Mouse (Mus musculus) ES-E14 (cell line): ENCODE measurements around the gene Clptm1. TPM values are rescaled to one million over a fixed set of nuclear protein-coding genes. Genes with fewer than 3 reads are reported as not detected.
A peak's percentile ranks its signal among the peaks of the same experiment; 100 is the strongest.
"Not testable (repeated sequence)": the region's sequence is repeated elsewhere in the genome, so short reads cannot be mapped to it uniquely, and the experiment has no call there.

Experiments used
- DNase-seq: peaks from one replicate; pipeline ENCODE4 v3.0.0-alpha.2; 2013; ENCODE audit warnings: low read depth, low spot score
- H3K27ac ChIP-seq: 2 replicates; pipeline ENCODE4 v1.5.1; 2012; ENCODE audit warnings: low read depth, mild to moderate bottlenecking, low read length, moderate library complexity, mixed read lengths; ENCODE audit not compliant: poor library complexity, insufficient read depth, severe bottlenecking
- H3K36me3 ChIP-seq: 2 replicates; pipeline ENCODE4 v1.6.1; 2012; ENCODE audit warnings: mild to moderate bottlenecking, low read length, moderate library complexity, mixed read lengths; ENCODE audit not compliant: control insufficient read depth, poor library complexity, insufficient read depth, severe bottlenecking
- H3K4me1 ChIP-seq, 2 experiments: fragments of 150-350 bp in 1 of 2; sonication (generic) in 1 of 2; 2 replicates each; pipeline ENCODE4 v1.6.1; 2012; ENCODE audit warnings: low read length in 2 of 2, mild to moderate bottlenecking in 1 of 2, mixed read lengths in 1 of 2; ENCODE audit not compliant: control insufficient read depth in 2 of 2, insufficient read depth in 2 of 2, poor library complexity in 1 of 2
- H3K4me3 ChIP-seq, 2 experiments: fragments of 150-350 bp in 1 of 2; sonication (generic) in 1 of 2; 2 replicates each; pipeline ENCODE4 v1.5.1; 2012; ENCODE audit warnings: low read length in 2 of 2, low read depth in 1 of 2, mild to moderate bottlenecking in 1 of 2, mixed read lengths in 1 of 2; ENCODE audit not compliant: insufficient read depth in 1 of 2, poor library complexity in 1 of 2, severe bottlenecking in 1 of 2
- H3K9ac ChIP-seq: 2 replicates; pipeline ENCODE4 v1.6.1; 2012; ENCODE audit warnings: low read depth, mild to moderate bottlenecking, low read length, mixed read lengths; ENCODE audit not compliant: poor library complexity, insufficient read depth, severe bottlenecking
- H3K9me3 ChIP-seq: fragments of 150-350 bp; sonication (generic); 2 replicates; pipeline ENCODE4 v1.6.1; 2012; ENCODE audit warnings: low read depth, mild to moderate bottlenecking, low read length; ENCODE audit not compliant: control insufficient read depth, insufficient read depth
- CHD2 ChIP-seq: IDR thresholded peaks from 2 replicates; pipeline ENCODE4 v1.6.1; 2014; ENCODE audit warnings: mild to moderate bottlenecking, low read depth, low read length, inconsistent platforms
- HCFC1 ChIP-seq: IDR thresholded peaks from 2 replicates; pipeline ENCODE4 v1.6.1; 2012; ENCODE audit warnings: low read length, inconsistent platforms, borderline replicate concordance; ENCODE audit not compliant: insufficient read depth
- MAFK ChIP-seq: IDR thresholded peaks from 2 replicates; pipeline ENCODE4 v1.6.1; 2014; ENCODE audit warnings: mild to moderate bottlenecking, low read depth, low read length, inconsistent platforms; ENCODE audit not compliant: insufficient read depth
- ZC3H11A ChIP-seq: IDR thresholded peaks from 2 replicates; pipeline ENCODE4 v1.6.1; 2012; ENCODE audit warnings: low read depth, mild to moderate bottlenecking, inconsistent platforms, low read length, borderline replicate concordance
- ZNF384 ChIP-seq: IDR thresholded peaks from 2 replicates; pipeline ENCODE4 v1.6.1; 2012; ENCODE audit warnings: low read depth, low read length, inconsistent platforms
- in situ Hi-C, 2 experiments: fragments of 600-800 bp; cut with MboI; formaldehyde crosslinking; loops; one replicate each; pipeline ENCODE4 v1.15.1; 2025; ENCODE audit warnings: low sequenced_read_pairs in 2 of 2, inconsistent platforms in 1 of 2; ENCODE audit not compliant: unreplicated experiment in 2 of 2
- total RNA-seq: library from RNA; depleted of rRNA; stranded (reverse); fragments of 300-350 nt; gene quantifications from 2 replicates; pipeline ENCODE4 v1.2.3, GENCODE M21; 2012

Clptm1 gene
- total RNA-seq, 1 experiment = 129 TPM

- no peak for TF ChIP-seq HCFC1
- TF ChIP-seq ZNF384 = no peak
- TF ChIP-seq ZC3H11A = no peak
- TF ChIP-seq MAFK = no peak
- TF ChIP-seq CHD2 = no peak
- Histone ChIP-seq H3K4me3 (no peak overlapping the region), H3K36me3 (no peaks in the 10 kb centered on the region; the same call in 1 of the 2 replicates), H3K9me3 (no peaks in the 10 kb centered on the region), H3K4me1 (peaks cover 2 to 26% of the 10 kb centered on the region in 2 experiments; a peak in 2 of 4 replicates), H3K27ac (no peak overlapping the region), H3K9ac (no peak overlapping the region)
- in situ Hi-C loops = no loop called here
- DNase-seq = no peak
These were observed 23.8 kb upstream of the Clptm1 start for GRCm38 (mm10) chr7:19688611-19689010.

DNA sequence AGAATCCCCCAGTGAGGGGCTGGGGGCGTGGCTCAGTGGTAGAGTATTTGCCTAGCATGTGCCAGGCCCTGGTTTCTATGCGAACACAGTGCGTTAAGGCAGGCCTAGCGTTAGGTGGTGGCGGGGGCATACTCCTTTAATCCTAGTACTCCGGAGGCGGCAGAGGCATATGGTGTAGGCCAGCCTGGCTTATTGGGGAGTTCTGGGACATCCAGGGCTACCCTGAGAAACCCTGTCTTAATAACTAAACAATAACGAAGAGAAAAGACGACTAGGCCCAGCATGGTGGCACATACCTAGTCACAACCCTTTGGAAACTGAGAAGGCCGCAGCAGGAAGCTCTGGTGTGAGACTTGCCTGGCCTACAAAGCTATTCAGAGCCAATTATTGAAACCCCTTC, 23.3 kb upstream of the Clptm1 start:
- no peak overlapping the region for H3K9ac ChIP-seq
- no peak for DNase-seq
- TF ChIP-seq CHD2 = no peak
- TF ChIP-seq ZC3H11A = no peak
- no peak for TF ChIP-seq ZNF384
- TF ChIP-seq MAFK = no peak
- no peak for TF ChIP-seq HCFC1
- H3K4me3 ChIP-seq = no peak overlapping the region
- H3K36me3 ChIP-seq = no peaks in the 10 kb centered on the region; the same call in 1 of the 2 replicates
- peaks cover 2 to 23% of the 10 kb centered on the region in 2 experiments; a peak in 2 of 4 replicates for H3K4me1 ChIP-seq
- H3K9me3 ChIP-seq = no peaks in the 10 kb centered on the region
- H3K27ac ChIP-seq = no peak overlapping the region
- in situ Hi-C loops = no loop called here

GRCm38 (mm10) chr7:19686927-19687583, 22.2 kb upstream of the Clptm1 start:
- H3K9me3 ChIP-seq, in situ Hi-C loops, H3K4me3 ChIP-seq, DNase-seq, H3K36me3 ChIP-seq: not testable (repeated sequence)
- 0 out of 2 replicates have a peak, but pooled peaks have one; percentile 10 for TF ChIP-seq ZNF384
- Histone ChIP-seq H3K27ac (peak overlapping the region; percentile 92), H3K4me1 (peaks cover 0 to 23% of the 10 kb centered on the region in 2 experiments; a peak in 3 of 4 replicates), H3K9ac (peak overlapping the region; percentile 41; the same call in 1 of the 2 replicates)

GRCm38 (mm10) chr7:19686521-19686920, 21.7 kb upstream of the Clptm1 start:
- Histone ChIP-seq H3K4me1 (peaks cover 0 to 23% of the 10 kb centered on the region in 2 experiments; a peak in 3 of 4 replicates), H3K36me3 (no peaks in the 10 kb centered on the region; the same call in 1 of the 2 replicates), H3K9me3 (no peaks in the 10 kb centered on the region), H3K4me3 (no peak overlapping the region), H3K27ac (peak overlapping the region; percentile 92), H3K9ac (no peak overlapping the region; the same call in 1 of the 2 replicates)
- in situ Hi-C loops = no loop called here
- TF ChIP-seq MAFK (no peak), ZNF384 (no peak), CHD2 (no peak), ZC3H11A (no peak), HCFC1 (no peak)
- DNase-seq = no peak

DNA sequence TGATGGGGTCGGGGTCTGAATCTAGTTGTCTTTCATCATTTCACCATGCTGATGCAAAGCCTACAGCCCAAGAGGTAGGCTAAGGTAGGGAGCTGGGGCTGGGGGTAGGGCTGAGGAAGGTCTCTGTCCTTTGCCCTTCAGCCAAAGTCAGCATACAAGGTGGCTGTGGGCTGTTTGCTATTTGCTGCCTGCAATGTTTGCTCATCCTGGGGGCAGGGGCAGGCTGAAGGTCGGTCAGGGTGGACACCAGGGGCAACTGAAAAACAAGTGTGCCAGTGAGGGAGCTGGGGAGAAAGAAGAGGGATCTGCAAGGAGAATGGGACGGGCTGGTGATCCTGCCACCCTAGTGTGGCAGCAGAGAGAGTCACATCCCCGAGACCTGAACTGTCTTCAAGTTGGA, 20.5 kb upstream of the Clptm1 start:
- peaks cover 0 to 27% of the 10 kb centered on the region in 2 experiments; a peak in 3 of 4 replicates for H3K4me1 ChIP-seq
- no peak overlapping the region for H3K4me3 ChIP-seq
- no peak for DNase-seq
- in situ Hi-C loops = no loop called here
- TF ChIP-seq MAFK (no peak), CHD2 (no peak), ZC3H11A (no peak), HCFC1 (no peak), ZNF384 (no peak)
- no peak overlapping the region; the same call in 1 of the 2 replicates for H3K9ac ChIP-seq
- H3K9me3 ChIP-seq = no peaks in the 10 kb centered on the region
- H3K27ac ChIP-seq = peak overlapping the region; percentile 17; the same call in 1 of the 2 replicates
- no peaks in the 10 kb centered on the region; the same call in 1 of the 2 replicates for H3K36me3 ChIP-seq
